Mouse (Mus musculus) midbrain, embryonic 16.5 days (tissue): ENCODE measurements at regions not wholly inside any gene's neighbourhood (a gene's known extent, or its start where the extent isn't known, plus 50 kb on each side); places are given as distances from the start of the nearest gene placed in this dataset.
A peak's percentile ranks its signal among the peaks of the same experiment; 100 is the strongest.

Experiments
- ATAC-seq: fragments of 200-750 bp; cut with Nextera tagmentation; 2 replicates; pipeline ENCODE4 v1.8.0; 2017; ENCODE audit warnings: moderate TSS enrichment
- H3K27ac ChIP-seq: fragments of 300-500 bp; sonication (generic); 2 replicates; pipeline ENCODE4 v1.5.1; 2014; ENCODE audit warnings: mild to moderate bottlenecking, low read length, mixed read lengths
- H3K27me3 ChIP-seq: fragments of 300-500 bp; sonication (generic); 2 replicates; pipeline ENCODE4 v1.6.1; 2014; ENCODE audit warnings: low read depth, low read length, mixed read lengths; ENCODE audit not compliant: control insufficient read depth, insufficient read depth
- H3K36me3 ChIP-seq: fragments of 300-500 bp; sonication (generic); 2 replicates; pipeline ENCODE4 v1.6.1; 2014; ENCODE audit warnings: mild to moderate bottlenecking, low read length, moderate library complexity, mixed read lengths; ENCODE audit not compliant: control insufficient read depth, insufficient read depth
- H3K4me1 ChIP-seq: fragments of 300-500 bp; sonication (generic); 2 replicates; pipeline ENCODE4 v1.6.1; 2014; ENCODE audit warnings: mild to moderate bottlenecking, low read length, mixed read lengths; ENCODE audit not compliant: control insufficient read depth, insufficient read depth
- H3K4me2 ChIP-seq: fragments of 300-500 bp; sonication (generic); 2 replicates; pipeline ENCODE4 v1.6.1; 2014; ENCODE audit warnings: mild to moderate bottlenecking, low read length, mixed read lengths
- H3K4me3 ChIP-seq: fragments of 300-500 bp; sonication (generic); 2 replicates; pipeline ENCODE4 v1.5.1; 2014; ENCODE audit warnings: low read depth, mild to moderate bottlenecking, low read length, moderate library complexity, mixed read lengths
- H3K9ac ChIP-seq: fragments of 300-500 bp; sonication (generic); 2 replicates; pipeline ENCODE4 v1.6.1; 2014; ENCODE audit warnings: low read depth, low read length, mixed read lengths
- H3K9me3 ChIP-seq: fragments of 300-500 bp; sonication (generic); replicated peaks from 2 replicates; pipeline ENCODE4 v1.6.1; 2014; ENCODE audit warnings: mild to moderate bottlenecking, low read length, mixed read lengths; ENCODE audit not compliant: control insufficient read depth, poor library complexity, severe bottlenecking
- WGBS: fragments of 180-500 bp; shearing (Covaris S2); extraction: QIAGEN DNeasy Blood & Tissue Kit; methylation state at CpG from one replicate; pipeline ENCODE4 v1.1.7; 2014; 5-methylcytosine and 5-hydroxymethylcytosine counted together

DNA sequence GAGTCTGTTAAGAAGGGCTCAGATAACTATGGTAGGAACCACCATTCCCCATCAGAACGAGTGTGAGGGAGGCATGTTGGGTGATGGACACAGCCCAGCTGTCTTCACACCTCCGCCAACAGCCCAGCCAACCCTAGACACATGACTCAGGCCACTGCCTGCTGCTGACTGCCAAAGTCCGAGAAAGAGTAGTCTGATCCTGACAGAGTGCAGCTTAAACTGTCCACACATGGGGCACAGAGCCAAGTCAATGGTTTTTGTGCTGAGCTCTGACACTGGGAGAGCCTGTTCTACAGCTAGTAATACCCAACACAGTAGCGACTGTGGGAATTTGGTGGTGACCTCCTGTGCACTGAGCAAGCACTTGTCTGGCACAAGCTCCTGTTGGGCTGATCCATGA, 176.4 kb downstream of the Cdh26 start:
- Histone ChIP-seq H3K4me1 (no peaks in the 10 kb centered on the region), H3K27me3 (no peaks in the 10 kb centered on the region), H3K4me2 (no peak overlapping the region), H3K27ac (no peak overlapping the region), H3K36me3 (no peaks in the 10 kb centered on the region), H3K9me3 (no peaks in the 10 kb centered on the region), H3K9ac (no peak overlapping the region), H3K4me3 (no peak overlapping the region)
- ATAC-seq: no peak
- 72% methylated on average over 4 of the region's 4 CpGs for WGBS

DNA sequence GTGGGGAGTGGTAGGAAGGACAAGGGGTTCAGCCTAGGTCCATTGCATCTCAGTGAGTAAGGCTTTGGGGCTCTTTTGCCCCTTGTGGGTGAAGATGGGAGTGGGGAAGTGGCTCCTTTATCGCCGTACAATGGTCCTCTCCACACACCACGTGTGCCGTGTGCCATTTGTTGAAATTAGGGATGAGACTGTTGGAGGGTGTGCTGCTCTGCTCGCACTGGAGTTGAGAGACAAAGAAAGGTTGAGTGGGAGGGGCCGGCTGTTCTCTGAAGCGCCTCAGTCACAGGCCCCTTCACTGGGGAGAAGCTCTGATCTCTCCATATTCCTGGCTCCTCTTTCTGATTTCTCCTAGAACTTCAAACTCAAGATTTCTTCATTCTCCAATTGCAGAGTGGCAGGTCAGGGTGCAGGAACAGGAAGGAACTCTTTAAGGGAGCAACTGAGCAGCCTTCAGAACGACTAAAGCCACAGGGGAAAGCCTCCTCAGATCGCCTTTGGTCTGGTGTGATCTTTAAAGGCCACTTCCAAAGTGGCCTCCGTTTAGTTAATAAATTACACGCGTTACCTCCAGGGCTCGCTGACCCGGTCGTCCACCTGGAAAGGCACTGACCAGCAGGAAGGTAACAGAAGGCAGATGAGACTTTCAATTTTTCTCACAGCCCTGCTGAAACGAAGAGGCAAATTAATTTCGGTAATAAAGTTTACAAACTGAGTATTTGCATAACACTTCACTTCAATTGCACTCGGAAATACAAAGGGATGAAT, 180.1 kb downstream of the Cdh26 start:
- no peak overlapping the region for H3K4me2 ChIP-seq
- no peaks in the 10 kb centered on the region for H3K36me3 ChIP-seq
- H3K9me3 ChIP-seq: no peaks in the 10 kb centered on the region
- H3K27me3 ChIP-seq: no peaks in the 10 kb centered on the region
- ATAC-seq: no peak
- H3K9ac ChIP-seq: no peak overlapping the region
- no peak overlapping the region for H3K4me3 ChIP-seq
- no peaks in the 10 kb centered on the region for H3K4me1 ChIP-seq
- WGBS: 54% methylated on average over 18 of the region's 18 CpGs
- no peak overlapping the region for H3K27ac ChIP-seq

DNA sequence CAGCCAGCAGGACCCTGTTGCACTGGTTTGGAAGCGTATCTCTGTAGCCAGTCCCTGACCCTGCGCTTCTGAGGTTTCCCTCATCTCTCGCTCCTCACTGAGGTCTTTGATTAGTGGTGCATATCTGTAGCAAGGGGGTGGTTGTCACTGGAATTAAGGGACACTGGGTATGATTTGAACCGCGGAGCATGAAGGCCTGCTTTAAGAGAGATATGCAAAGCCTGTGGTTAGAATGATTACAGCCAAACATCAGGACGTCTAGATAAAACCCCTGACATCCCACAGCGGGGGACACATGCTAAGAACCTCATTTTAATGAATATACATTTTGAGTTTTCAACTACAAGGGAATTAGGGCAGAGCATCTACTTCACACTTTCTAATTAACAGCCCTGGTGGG, 184.4 kb downstream of the Cdh26 start:
- ATAC-seq: 0 out of 2 replicates have a peak, but pooled peaks have one; percentile 28
- H3K9me3 ChIP-seq: no peaks in the 10 kb centered on the region
- no peak overlapping the region for H3K27ac ChIP-seq
- H3K9ac ChIP-seq: no peak overlapping the region
- H3K4me1 ChIP-seq: no peaks in the 10 kb centered on the region
- no peak overlapping the region for H3K4me2 ChIP-seq
- no peaks in the 10 kb centered on the region for H3K36me3 ChIP-seq
- WGBS: 20% methylated on average over 7 of the region's 7 CpGs
- no peaks in the 10 kb centered on the region for H3K27me3 ChIP-seq
- H3K4me3 ChIP-seq: no peak overlapping the region

DNA sequence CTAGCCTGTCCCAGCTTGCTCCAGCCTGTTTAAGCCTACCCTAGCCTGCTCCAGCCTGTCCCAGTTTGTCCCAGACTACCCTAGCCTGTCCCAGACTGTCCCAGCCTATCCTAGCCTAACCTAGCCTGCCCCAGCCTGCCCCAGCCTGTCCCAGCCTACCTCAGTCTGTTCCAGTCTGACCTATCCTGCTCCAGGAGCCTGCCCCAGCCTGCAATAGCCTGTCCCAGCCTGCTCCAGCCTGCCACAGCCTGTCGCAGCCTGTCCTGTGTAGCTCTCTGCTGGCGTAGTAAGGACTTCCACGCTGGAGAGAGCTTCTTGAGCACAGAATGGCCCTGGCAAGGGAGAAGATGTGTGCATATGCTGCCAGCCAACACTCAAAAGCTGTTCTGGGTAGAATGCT, 192.5 kb downstream of the Cdh26 start:
- Histone ChIP-seq H3K9me3 (no peaks in the 10 kb centered on the region), H3K36me3 (no peaks in the 10 kb centered on the region), H3K27ac (no peak overlapping the region), H3K27me3 (no peaks in the 10 kb centered on the region), H3K4me2 (no peak overlapping the region), H3K9ac (no peak overlapping the region), H3K4me1 (peaks cover 3% of the 10 kb centered on the region; the same call in 1 of the 2 replicates), H3K4me3 (no peak overlapping the region)
- peak; percentile 56; the same call in 1 of the 2 replicates for ATAC-seq
- 81% methylated on average over 3 of the region's 3 CpGs for WGBS

DNA sequence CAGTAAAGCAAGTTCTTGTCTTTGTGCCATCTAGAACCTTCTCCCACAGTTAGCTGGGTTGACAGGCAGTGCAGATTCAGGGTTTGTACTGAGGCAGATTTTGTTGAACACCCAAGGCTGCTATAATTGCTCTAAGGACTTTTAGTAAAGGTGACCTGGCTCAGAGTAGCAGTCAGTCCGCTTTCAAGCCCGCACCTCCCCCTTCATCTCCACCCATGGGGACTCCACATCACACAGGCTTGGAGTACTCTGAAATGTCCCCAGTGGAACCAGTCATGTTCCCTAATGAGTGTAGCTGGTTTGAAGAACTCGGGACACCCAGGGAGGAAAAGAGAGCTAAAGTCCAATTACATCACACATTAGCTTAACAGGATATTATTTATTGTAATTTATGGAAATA, 194.1 kb downstream of the Cdh26 start:
- H3K9ac ChIP-seq: no peak overlapping the region
- WGBS: 53% methylated on average over 3 of the region's 3 CpGs
- peaks cover 4% of the 10 kb centered on the region; the same call in 1 of the 2 replicates for H3K4me1 ChIP-seq
- H3K9me3 ChIP-seq: no peaks in the 10 kb centered on the region
- no peak overlapping the region for H3K4me2 ChIP-seq
- no peaks in the 10 kb centered on the region for H3K36me3 ChIP-seq
- ATAC-seq: no peak
- H3K4me3 ChIP-seq: no peak overlapping the region
- H3K27ac ChIP-seq: no peak overlapping the region
- H3K27me3 ChIP-seq: no peaks in the 10 kb centered on the region

DNA sequence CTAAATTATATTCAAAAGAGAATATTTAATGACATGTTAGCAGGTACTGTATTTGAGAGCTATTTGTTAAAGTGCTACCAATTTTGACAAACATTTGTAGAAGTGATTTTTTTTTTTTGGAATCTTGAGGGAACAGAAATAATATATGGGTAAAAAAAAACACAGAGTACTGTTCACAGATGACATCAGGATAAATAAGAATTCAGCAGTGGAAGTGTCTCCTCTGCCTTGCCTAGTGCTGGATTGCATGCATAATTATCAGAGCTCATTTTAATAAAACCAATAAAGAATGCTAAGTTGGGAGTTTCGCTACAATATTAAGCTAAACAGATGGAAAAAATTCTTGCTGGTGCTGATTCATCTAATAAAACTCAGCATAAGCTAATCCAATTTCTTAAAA, 194.6 kb downstream of the Cdh26 start:
- no peak for ATAC-seq
- peaks cover 4% of the 10 kb centered on the region; the same call in 1 of the 2 replicates for H3K4me1 ChIP-seq

DNA sequence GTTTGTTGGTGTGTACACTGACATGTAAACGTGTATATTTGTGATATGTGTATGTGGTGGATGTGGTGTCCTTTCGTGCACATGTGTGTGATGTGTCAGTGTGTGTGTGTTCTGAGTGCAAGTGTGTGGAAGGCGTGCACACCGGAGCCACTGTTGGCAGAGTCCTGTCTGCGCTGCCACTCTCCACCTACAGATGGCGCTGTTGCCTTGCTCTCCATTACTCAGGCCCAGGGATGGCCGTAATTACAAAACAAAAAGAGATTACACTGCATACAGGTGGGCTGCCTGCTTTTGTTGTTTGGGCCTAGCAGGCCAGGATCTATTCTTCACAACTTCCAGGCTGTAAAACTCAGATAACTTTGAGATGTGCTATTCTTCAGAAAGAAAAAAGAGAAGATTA, 199.4 kb downstream of the Cdh26 start:
- Histone ChIP-seq H3K27me3 (no peaks in the 10 kb centered on the region; the same call in 1 of the 2 replicates), H3K27ac (no peak overlapping the region), H3K4me3 (no peak overlapping the region), H3K9me3 (no peaks in the 10 kb centered on the region), H3K4me2 (no peak overlapping the region), H3K4me1 (peaks cover 4% of the 10 kb centered on the region; the same call in 1 of the 2 replicates), H3K36me3 (no peaks in the 10 kb centered on the region), H3K9ac (no peak overlapping the region)
- 20% methylated on average over 7 of the region's 7 CpGs for WGBS
- ATAC-seq: peak; percentile 38; the same call in 1 of the 2 replicates

More for the DNA sequence above, 194.6 kb downstream of the Cdh26 start:
- 58% methylated on average over 1 of the region's 1 CpGs for WGBS
- Histone ChIP-seq H3K27ac (no peak overlapping the region), H3K36me3 (no peaks in the 10 kb centered on the region), H3K4me2 (no peak overlapping the region), H3K4me3 (no peak overlapping the region), H3K9ac (no peak overlapping the region), H3K27me3 (no peaks in the 10 kb centered on the region), H3K9me3 (no peaks in the 10 kb centered on the region)

DNA sequence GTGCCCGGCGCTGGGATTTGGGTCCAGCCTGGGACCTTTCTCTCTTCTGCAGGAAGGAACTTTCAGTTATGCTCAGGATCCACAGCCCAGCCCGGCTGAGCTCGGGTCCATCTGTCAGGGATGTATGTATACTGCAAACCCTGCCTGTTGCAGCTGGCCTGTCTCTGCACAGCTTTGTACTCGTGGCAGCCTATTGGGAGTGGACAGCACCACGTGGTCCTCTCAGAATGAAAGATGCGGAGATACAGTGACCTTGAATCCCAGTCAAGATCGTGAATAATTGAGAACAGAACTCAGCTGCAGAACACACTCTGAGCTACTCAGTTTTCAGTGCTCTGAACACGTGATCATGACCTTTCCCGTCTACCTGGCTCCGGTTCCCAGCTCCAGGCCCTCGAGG, 200.2 kb downstream of the Cdh26 start:
- Histone ChIP-seq H3K4me2 (no peak overlapping the region), H3K36me3 (no peaks in the 10 kb centered on the region), H3K9ac (no peak overlapping the region), H3K27me3 (no peaks in the 10 kb centered on the region; the same call in 1 of the 2 replicates), H3K4me3 (no peak overlapping the region), H3K27ac (no peak overlapping the region), H3K4me1 (peaks cover 4% of the 10 kb centered on the region), H3K9me3 (no peaks in the 10 kb centered on the region)
- ATAC-seq: no peak
- WGBS: 77% methylated on average over 12 of the region's 12 CpGs

DNA sequence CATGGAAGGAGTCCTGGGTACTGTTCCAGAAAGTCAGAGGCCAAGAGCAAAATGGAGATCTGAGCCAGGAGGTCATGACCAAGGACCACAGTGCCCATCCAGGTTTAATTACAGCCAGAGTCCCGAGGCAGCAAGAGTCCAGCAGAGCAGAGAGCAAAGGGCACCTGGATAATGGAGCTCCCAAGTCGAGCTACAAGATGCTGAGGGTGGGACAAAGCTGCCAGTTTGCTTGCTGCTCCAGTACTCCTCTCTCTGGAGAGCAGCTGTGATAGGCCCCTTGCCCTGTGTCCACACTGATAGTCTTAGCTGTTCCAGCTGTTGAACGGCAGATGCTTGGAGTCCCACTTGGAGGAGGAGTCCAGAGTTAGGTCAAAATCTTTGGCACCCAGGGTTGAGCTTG, 201.0 kb downstream of the Cdh26 start:
- Histone ChIP-seq H3K4me2 (no peak overlapping the region), H3K36me3 (no peaks in the 10 kb centered on the region), H3K9ac (no peak overlapping the region), H3K4me3 (no peak overlapping the region), H3K27me3 (no peaks in the 10 kb centered on the region; the same call in 1 of the 2 replicates), H3K27ac (no peak overlapping the region), H3K9me3 (no peaks in the 10 kb centered on the region), H3K4me1 (peaks cover 9% of the 10 kb centered on the region)
- ATAC-seq: no peak
- WGBS: 54% methylated on average over 3 of the region's 3 CpGs
